Mouse (Mus musculus): ENCODE data around the gene Sgpp2. TPM values are rescaled to one million over a fixed set of nuclear protein-coding genes. Genes with fewer than 3 reads are reported as not detected.

The Sgpp2 gene
- polyA plus RNA-seq, 1 experiment from 2014 or later, result 0.65 TPM

GRCm38 (mm10) chr1:78347317-78347806 lies 37.2 kb downstream of the Sgpp2 start:
- H3K9me3 ChIP-seq (ENCODE audit: control insufficient read depth, low read length), result no peaks in the 10 kb centered on the region
- no peak for DNase-seq (ENCODE audit: low spot score)
- no peak for ATAC-seq (ENCODE audit: insufficient number of reproducible peaks, low FRiP score, low TSS enrichment, low read depth)
- no peak overlapping the region for H3K4me2 ChIP-seq (ENCODE audit: low read depth, severe bottlenecking)
- no peaks in the 10 kb centered on the region for H3K27me3 ChIP-seq (ENCODE audit: control insufficient read depth, insufficient read depth, low read length)
- H3K27ac ChIP-seq (replicated peaks; ENCODE audit: low read depth, low read length), result no peak overlapping the region
- H3K4me3 ChIP-seq (ENCODE audit: low read depth, low read length), result no peak overlapping the region
- no peaks in the 10 kb centered on the region for H3K36me3 ChIP-seq (ENCODE audit: control insufficient read depth, insufficient read depth, low read length)
- WGBS, result 91% methylated on average over 12 of the region's 12 CpGs
- H3K4me1 ChIP-seq (ENCODE audit: control insufficient read depth, insufficient read depth, low read length), result no peaks in the 10 kb centered on the region
- H3K9ac ChIP-seq (ENCODE audit: low read length), result no peak overlapping the region

GRCm38 (mm10) chr1:78349219-78349618 lies 39.1 kb downstream of the Sgpp2 start:
- no peaks in the 10 kb centered on the region for H3K9me3 ChIP-seq (ENCODE audit: control insufficient read depth, low read length)
- H3K9ac ChIP-seq (ENCODE audit: low read length), result no peak overlapping the region
- no peak overlapping the region for H3K4me2 ChIP-seq (ENCODE audit: low read depth, severe bottlenecking)
- no peak overlapping the region for H3K4me3 ChIP-seq (ENCODE audit: low read depth, low read length)
- ATAC-seq (ENCODE audit: insufficient number of reproducible peaks, low FRiP score, low TSS enrichment, low read depth) (no peak), DNase-seq (ENCODE audit: low spot score) (no peak)
- no peaks in the 10 kb centered on the region for H3K36me3 ChIP-seq (ENCODE audit: control insufficient read depth, insufficient read depth, low read length)
- no peak overlapping the region for H3K27ac ChIP-seq (replicated peaks; ENCODE audit: low read depth, low read length)
- no peaks in the 10 kb centered on the region for H3K27me3 ChIP-seq (ENCODE audit: control insufficient read depth, insufficient read depth, low read length)
- WGBS, result 84% methylated on average over 1 of the region's 1 CpGs
- H3K4me1 ChIP-seq (ENCODE audit: control insufficient read depth, insufficient read depth, low read length), result no peaks in the 10 kb centered on the region

GRCm38 (mm10) chr1:78353254-78353653 lies 43.1 kb downstream of the Sgpp2 start:
- no peak overlapping the region for H3K4me2 ChIP-seq (ENCODE audit: low read depth, severe bottlenecking)
- H3K4me3 ChIP-seq (ENCODE audit: low read depth, low read length), result no peak overlapping the region
- ATAC-seq (ENCODE audit: insufficient number of reproducible peaks, low FRiP score, low TSS enrichment, low read depth) (no peak), DNase-seq (ENCODE audit: low spot score) (no peak)
- no peaks in the 10 kb centered on the region for H3K4me1 ChIP-seq (ENCODE audit: control insufficient read depth, insufficient read depth, low read length)
- H3K36me3 ChIP-seq (ENCODE audit: control insufficient read depth, insufficient read depth, low read length), result no peaks in the 10 kb centered on the region
- no peak overlapping the region for H3K27ac ChIP-seq (replicated peaks; ENCODE audit: low read depth, low read length)
- 78% methylated on average over 1 of the region's 1 CpGs for WGBS
- H3K9ac ChIP-seq (ENCODE audit: low read length), result no peak overlapping the region
- no peaks in the 10 kb centered on the region for H3K27me3 ChIP-seq (ENCODE audit: control insufficient read depth, insufficient read depth, low read length)
- no peaks in the 10 kb centered on the region for H3K9me3 ChIP-seq (ENCODE audit: control insufficient read depth, low read length)

GRCm38 (mm10) chr1:78355123-78355522 lies 45.0 kb downstream of the Sgpp2 start:
- no peaks in the 10 kb centered on the region for H3K36me3 ChIP-seq (ENCODE audit: control insufficient read depth, insufficient read depth, low read length)
- no peaks in the 10 kb centered on the region for H3K9me3 ChIP-seq (ENCODE audit: control insufficient read depth, low read length)
- H3K27me3 ChIP-seq (ENCODE audit: control insufficient read depth, insufficient read depth, low read length), result no peaks in the 10 kb centered on the region
- DNase-seq (ENCODE audit: low spot score) (no peak), ATAC-seq (ENCODE audit: insufficient number of reproducible peaks, low FRiP score, low TSS enrichment, low read depth) (no peak)
- H3K27ac ChIP-seq (replicated peaks; ENCODE audit: low read depth, low read length), result no peak overlapping the region
- H3K4me1 ChIP-seq (ENCODE audit: control insufficient read depth, insufficient read depth, low read length), result no peaks in the 10 kb centered on the region
- H3K9ac ChIP-seq (ENCODE audit: low read length), result no peak overlapping the region
- no peak overlapping the region for H3K4me3 ChIP-seq (ENCODE audit: low read depth, low read length)
- 61% methylated on average over 4 of the region's 4 CpGs for WGBS
- H3K4me2 ChIP-seq (ENCODE audit: low read depth, severe bottlenecking), result no peak overlapping the region

- Histone ChIP-seq H3K4me1 (ENCODE audit: control insufficient read depth, insufficient read depth, low read length) (no peaks in the 10 kb centered on the region), H3K9me3 (ENCODE audit: control insufficient read depth, low read length) (no peaks in the 10 kb centered on the region), H3K4me3 (ENCODE audit: low read depth, low read length) (no peak overlapping the region), H3K9ac (ENCODE audit: low read length) (no peak overlapping the region), H3K4me2 (ENCODE audit: low read depth, severe bottlenecking) (no peak overlapping the region), H3K27ac (replicated peaks; ENCODE audit: low read depth, low read length) (no peak overlapping the region), H3K27me3 (ENCODE audit: control insufficient read depth, insufficient read depth, low read length) (no peaks in the 10 kb centered on the region), H3K36me3 (ENCODE audit: control insufficient read depth, insufficient read depth, low read length) (no peaks in the 10 kb centered on the region)
- DNase-seq (ENCODE audit: low spot score) (no peak), ATAC-seq (ENCODE audit: insufficient number of reproducible peaks, low FRiP score, low TSS enrichment, low read depth) (no peak)
- WGBS, result 84% methylated on average over 4 of the region's 4 CpGs
These were observed 47.3 kb downstream of the Sgpp2 start for GRCm38 (mm10) chr1:78357415-78357814.

- Histone ChIP-seq H3K27ac (replicated peaks; ENCODE audit: low read depth, low read length) (no peak overlapping the region), H3K4me3 (ENCODE audit: low read depth, low read length) (no peak overlapping the region), H3K36me3 (ENCODE audit: control insufficient read depth, insufficient read depth, low read length) (no peaks in the 10 kb centered on the region), H3K9me3 (ENCODE audit: control insufficient read depth, low read length) (no peaks in the 10 kb centered on the region), H3K4me1 (ENCODE audit: control insufficient read depth, insufficient read depth, low read length) (no peaks in the 10 kb centered on the region), H3K4me2 (ENCODE audit: low read depth, severe bottlenecking) (no peak overlapping the region), H3K9ac (ENCODE audit: low read length) (no peak overlapping the region), H3K27me3 (ENCODE audit: control insufficient read depth, insufficient read depth, low read length) (no peaks in the 10 kb centered on the region)
- ATAC-seq (ENCODE audit: insufficient number of reproducible peaks, low FRiP score, low TSS enrichment, low read depth) (no peak), DNase-seq (ENCODE audit: low spot score) (no peak)
- WGBS, result 90% methylated on average over 1 of the region's 1 CpGs
These were observed 47.7 kb downstream of the Sgpp2 start for GRCm38 (mm10) chr1:78357868-78358267.

GRCm38 (mm10) chr1:78363965-78364889 lies 54.1 kb downstream of the Sgpp2 start:
- no peak for DNase-seq (ENCODE audit: low spot score)
- Histone ChIP-seq H3K4me1 (ENCODE audit: control insufficient read depth, insufficient read depth, low read length) (no peaks in the 10 kb centered on the region), H3K9me3 (ENCODE audit: control insufficient read depth, low read length) (no peaks in the 10 kb centered on the region), H3K9ac (ENCODE audit: low read length) (no peak overlapping the region), H3K4me2 (ENCODE audit: low read depth, severe bottlenecking) (no peak overlapping the region), H3K27ac (replicated peaks; ENCODE audit: low read depth, low read length) (no peak overlapping the region), H3K36me3 (ENCODE audit: control insufficient read depth, insufficient read depth, low read length) (no peaks in the 10 kb centered on the region), H3K27me3 (ENCODE audit: control insufficient read depth, insufficient read depth, low read length) (no peaks in the 10 kb centered on the region), H3K4me3 (ENCODE audit: low read depth, low read length) (no peak overlapping the region)
- 56% methylated on average over 13 of the region's 13 CpGs for WGBS
- no peak for ATAC-seq (ENCODE audit: insufficient number of reproducible peaks, low FRiP score, low TSS enrichment, low read depth)

- no peak for ATAC-seq (ENCODE audit: insufficient number of reproducible peaks, low FRiP score, low TSS enrichment, low read depth)
- no peak overlapping the region for H3K4me3 ChIP-seq (ENCODE audit: low read depth, low read length)
- no peaks in the 10 kb centered on the region for H3K36me3 ChIP-seq (ENCODE audit: control insufficient read depth, insufficient read depth, low read length)
- H3K9me3 ChIP-seq (ENCODE audit: control insufficient read depth, low read length), result no peaks in the 10 kb centered on the region
- no peak overlapping the region for H3K27ac ChIP-seq (replicated peaks; ENCODE audit: low read depth, low read length)
- no peaks in the 10 kb centered on the region for H3K27me3 ChIP-seq (ENCODE audit: control insufficient read depth, insufficient read depth, low read length)
- no peak overlapping the region for H3K9ac ChIP-seq (ENCODE audit: low read length)
- 81% methylated on average over 5 of the region's 5 CpGs for WGBS
- DNase-seq (ENCODE audit: low spot score), result no peak
- H3K4me2 ChIP-seq (ENCODE audit: low read depth, severe bottlenecking), result no peak overlapping the region
- H3K4me1 ChIP-seq (ENCODE audit: control insufficient read depth, insufficient read depth, low read length), result no peaks in the 10 kb centered on the region
These were observed 57.7 kb downstream of the Sgpp2 start for GRCm38 (mm10) chr1:78367806-78368205.

Data from limb, embryonic 11.5 days (tissue).